Mouse (Mus musculus): Measurements from ENCODE around the gene Ebf3.

Gene Ebf3

GRCm38 (mm10) chr7:137272252-137272651, 42.0 kb downstream of the Ebf3 start:
- DNase-seq = no peak

DNA sequence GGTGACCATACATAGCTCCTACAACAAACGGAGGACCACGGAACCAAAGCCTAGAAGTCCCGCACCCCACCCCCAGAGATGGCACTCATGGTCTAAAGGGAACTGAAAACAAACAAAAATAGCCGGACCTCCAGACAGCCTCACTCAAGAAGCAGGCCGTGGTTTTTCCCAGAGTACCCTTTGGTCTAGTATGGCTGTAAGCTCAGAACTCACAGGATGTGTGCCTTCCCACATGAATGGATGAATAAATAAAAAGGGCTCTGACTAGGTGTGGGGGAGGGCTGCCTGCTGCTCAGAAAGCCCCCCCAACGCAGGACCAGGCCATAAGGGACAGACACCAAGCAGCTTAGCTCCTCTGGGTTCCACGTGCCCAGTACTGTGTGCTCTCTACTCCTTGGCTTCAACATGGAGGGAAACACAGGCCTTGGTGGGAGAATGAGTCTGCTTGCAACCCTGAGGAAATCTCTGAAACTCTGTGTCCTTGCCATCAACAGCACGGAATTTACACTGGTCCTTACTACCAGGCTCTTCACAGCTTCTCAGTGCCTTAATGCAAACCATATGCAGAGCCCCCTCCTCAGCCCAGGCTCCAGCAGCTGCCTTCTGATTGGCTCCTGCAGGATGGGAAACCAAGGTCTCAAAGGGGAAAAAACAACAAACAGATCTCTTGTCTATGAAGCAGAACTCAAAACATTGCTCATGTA, 45.6 kb downstream of the Ebf3 start:
- DNase-seq = no peak

GRCm38 (mm10) chr7:137267441-137267840, 46.8 kb downstream of the Ebf3 start:
- no peak for DNase-seq

DNA sequence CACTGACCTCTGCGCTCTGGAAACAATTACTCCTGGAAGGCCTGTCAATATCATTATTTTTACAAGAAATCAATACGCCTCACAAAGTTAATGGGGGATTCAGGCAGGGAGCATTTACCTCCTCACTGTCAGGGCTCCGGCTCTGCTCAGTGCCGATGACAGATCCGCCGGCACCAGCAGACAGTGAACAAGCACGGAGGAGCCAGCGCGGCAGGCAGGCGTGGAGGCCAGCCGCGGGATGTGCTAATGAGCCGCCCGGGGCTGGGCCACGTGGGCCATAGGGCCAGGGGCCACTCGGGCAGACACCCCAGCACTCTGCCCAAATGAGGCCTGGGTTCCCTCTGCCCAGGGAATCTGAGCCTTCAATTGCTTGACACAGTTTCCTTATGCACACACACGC, 47.7 kb downstream of the Ebf3 start:
- no peak for DNase-seq

DNA sequence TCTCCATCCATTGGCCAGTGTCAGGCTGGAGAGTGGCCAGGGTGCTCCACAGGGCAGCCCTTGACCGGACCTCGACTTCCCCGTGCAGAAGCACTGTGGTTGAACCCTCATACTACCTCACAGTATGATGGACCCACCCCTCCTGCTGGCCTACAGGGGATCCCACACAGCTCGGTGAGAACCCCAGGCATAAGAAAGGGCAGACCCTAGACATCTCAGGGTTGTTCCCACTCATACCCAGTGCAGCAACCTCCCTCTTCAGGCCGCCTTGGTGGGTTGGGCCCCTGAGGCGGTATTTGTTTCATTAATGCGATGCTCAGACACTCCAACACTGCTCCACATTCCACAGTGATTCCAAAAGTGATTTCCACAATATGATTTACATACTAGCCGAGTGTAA, 51.9 kb downstream of the Ebf3 start:
- DNase-seq = no peak

- no peak for DNase-seq
Observed at GRCm38 (mm10) chr7:137246213-137246872, 67.9 kb downstream of the Ebf3 start.

- DNase-seq = no peak
Observed at GRCm38 (mm10) chr7:137244839-137245238, 69.4 kb downstream of the Ebf3 start.

- no peak for DNase-seq
Observed at GRCm38 (mm10) chr7:137240481-137240880, 73.8 kb downstream of the Ebf3 start.

DNA sequence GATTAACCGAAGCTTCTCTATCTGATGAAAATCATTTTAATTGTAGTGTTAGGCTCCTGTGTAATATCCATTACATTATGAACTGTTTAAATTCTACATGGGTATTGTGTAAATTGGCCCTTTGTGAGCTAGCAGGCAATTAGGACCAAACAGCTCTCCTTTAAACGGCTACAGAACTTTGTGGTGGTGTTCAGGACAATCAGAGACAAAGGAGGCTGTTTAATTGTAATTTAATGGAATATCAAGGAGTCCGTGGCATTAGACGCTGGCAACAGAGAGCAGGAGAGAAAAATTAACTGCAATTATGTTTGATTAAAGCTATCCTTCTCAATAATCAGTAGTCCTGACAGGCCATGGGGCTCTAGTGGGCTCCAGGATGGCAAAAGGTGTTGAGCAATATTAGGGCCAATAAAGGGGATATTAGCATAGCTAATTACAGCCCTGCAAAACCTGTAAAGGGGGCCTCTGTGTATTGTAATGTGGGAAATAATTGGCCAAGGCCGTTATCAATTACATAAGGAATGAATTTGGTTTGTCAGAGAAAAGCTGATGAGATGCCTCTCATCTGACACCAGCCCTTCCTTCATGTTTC, 74.6 kb downstream of the Ebf3 start:
- DNase-seq = no peak

DNA sequence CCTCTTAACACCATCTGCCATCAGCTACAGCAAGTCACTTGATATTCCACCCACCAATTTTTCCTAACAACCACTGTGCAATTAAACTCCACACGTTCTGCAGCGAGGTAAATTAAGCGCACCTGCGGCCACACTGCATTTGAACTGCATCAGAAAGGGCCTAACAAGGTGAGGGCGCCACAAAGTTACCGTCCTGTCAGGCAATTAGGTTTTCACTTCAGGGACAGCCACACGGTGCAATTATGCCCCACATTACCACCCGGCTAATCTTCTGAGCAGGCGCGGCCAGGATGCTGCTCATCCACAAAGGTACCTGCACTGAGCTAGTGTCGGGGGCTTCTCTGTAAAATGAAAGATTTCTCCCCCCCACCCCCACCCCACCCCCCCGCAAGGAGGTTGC, 76.8 kb downstream of the Ebf3 start:
- DNase-seq = no peak

DNA sequence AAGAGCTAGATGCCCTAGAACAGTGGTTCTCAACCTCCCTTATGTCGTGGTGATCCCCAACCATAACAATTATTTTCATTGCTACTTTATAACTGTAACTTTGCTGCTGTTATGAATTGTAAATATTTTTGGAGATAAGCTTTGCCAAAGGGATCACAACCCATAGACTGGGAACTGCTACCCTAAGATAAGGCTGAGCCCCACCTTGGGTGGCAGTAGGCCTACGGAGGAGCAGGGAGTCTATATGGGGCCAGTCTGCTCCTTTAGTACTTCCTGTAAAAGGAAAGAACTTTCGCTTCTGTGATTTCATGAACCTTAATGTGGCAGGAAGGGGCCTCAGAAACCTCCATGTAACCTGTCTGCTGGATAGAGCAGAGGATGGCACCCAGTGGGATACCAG, 90.4 kb downstream of the Ebf3 start:
- no peak for DNase-seq

DNA sequence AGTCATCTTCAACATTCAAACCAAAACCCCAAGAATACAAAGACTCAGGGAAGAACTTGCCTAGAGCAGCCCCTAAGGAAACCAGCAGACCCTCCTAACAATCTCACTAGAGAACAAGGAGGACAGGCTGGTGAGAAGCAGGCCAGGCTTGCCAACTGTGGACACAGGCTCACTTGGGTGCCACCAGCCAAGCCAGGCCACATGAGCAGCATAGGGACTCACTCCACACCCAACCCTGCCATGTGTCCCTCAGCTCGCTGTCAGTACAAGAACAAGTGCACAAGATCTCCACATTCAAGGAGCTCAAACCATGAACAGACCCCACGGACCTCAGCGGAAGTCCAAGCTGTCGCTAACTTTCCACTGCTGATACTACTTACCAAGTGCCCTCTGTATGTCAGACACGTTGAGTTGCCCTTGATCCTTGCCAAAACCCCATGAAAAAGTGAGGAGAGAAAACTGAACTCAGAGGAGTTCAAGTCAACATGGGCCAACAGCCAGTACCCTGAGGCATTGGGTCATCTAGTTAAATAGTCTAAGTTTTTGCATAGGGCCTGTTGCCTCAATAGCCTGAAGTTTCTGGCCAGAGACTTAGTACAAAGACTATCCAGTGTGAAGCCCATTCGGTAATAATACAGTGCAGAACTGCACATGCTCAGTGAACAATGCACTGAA, 91.3 kb downstream of the Ebf3 start:
- DNase-seq = no peak

DNA sequence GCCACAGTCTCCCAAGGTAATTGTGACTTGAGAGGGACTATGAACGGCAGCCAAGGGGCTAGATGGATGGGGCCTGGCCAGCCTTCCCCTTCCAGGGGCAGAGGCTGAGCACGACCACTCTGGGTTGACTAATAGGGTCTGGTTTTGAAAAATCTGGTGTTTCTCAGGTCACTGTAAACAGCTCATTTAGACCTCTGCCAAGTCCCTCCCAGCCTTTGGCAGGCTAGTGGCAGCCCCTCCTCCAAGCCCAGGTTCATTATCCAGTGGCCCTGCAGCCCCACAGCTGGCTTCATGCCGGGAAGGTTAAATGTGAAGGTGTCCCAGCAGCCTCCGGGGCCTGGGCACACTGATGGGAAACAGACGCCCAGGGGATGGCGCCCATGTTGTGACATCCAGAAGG, 92.6 kb downstream of the Ebf3 start:
- DNase-seq = no peak

- DNase-seq = no peak
Observed at GRCm38 (mm10) chr7:137220436-137220835, 93.8 kb downstream of the Ebf3 start.

DNA sequence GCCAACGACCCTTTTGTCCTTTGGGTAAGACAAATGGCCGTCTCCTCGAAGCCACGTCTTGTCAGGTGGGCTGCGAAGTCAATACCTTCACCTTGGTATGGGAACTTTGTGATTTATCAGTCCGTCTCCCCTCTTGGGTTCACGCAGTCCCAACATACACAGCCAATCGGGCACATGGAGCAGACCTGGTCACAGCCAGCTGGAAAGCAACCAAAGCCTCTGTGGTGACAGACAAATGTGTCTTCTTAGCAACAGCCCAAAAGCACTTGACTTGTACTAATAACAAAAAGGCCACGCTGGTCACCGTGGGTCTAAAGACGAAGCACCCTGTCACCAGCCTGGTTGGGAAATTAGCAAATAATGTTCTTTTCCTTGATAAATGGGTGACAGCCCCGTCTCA, 95.5 kb downstream of the Ebf3 start:
- no peak for DNase-seq

DNA sequence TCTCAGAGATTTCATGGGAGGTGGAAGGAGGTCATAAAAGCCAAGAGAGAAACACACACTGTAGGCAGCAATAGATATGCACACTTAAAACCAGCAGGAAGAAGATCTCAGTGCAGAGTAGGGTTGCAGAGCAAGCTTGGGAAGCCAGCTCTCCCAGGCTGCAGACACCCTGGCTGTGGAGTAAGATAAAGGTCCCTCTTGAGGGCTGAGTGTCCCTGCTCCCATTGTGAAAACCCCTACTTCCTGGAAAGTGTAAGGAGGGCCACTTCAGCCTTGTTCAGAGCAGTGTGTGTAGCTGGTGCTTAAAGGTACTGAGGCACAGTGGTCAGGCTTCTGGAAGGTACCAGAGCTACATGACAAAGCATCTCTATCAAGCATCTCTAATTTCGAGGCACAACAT, 100.8 kb downstream of the Ebf3 start:
- no peak for DNase-seq

GRCm38 (mm10) chr7:137211332-137211731, 102.9 kb downstream of the Ebf3 start:
- DNase-seq = no peak

DNA sequence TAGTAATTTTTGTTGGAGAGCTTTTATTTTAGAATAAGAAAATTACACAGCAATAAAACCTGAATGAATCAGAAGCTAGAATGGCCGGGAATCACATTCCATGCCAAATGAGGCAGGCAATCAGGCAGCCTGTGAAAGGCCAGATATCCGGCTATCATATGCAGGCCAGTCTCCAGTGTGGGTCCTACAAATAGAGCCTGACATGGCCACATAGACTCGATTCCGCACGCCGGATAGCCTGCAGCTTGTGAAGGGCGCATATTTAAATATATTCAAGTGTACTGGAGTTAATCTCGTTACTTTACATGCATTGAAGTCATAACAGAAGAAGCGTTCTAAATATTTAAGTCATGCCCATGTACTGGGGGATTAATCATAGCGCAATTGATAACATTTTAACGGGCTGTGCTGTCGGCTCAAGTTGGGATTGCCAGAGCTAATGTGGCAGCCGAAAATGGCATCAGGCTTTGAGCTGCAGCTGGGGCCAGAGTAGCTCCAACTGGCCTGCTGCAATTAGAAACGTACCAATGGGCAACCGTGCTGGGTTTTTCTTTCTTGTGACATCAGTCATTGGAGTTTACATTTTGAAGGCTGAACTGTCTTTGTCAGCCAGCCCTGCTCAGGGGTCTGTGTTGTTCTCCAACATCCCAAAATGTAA, 104.4 kb downstream of the Ebf3 start:
- no peak for DNase-seq

GRCm38 (mm10) chr7:137208556-137208955, 105.7 kb downstream of the Ebf3 start:
- DNase-seq = no peak

- no peak for DNase-seq
Observed at GRCm38 (mm10) chr7:137206770-137207285, 107.4 kb downstream of the Ebf3 start.

DNA sequence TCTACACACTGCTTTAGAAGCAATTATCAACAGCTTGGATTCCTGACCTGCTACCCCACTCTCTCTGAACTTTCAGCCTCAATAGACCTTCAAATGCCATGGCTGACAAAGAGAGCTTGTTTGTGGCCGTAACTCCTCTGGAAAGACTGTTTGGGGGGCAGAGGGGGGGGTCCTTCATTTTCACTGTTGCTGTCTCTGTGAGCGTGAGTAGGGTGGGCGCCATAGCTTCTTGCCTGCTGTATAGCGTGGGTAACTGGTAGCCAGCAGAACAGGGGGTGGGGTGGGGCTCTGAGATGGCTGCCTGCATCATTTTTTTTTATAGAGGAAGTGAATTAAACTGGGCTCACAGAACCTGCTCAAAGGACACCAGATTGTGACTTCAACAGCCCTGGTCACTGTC, 114.7 kb downstream of the Ebf3 start:
- DNase-seq = no peak

DNA sequence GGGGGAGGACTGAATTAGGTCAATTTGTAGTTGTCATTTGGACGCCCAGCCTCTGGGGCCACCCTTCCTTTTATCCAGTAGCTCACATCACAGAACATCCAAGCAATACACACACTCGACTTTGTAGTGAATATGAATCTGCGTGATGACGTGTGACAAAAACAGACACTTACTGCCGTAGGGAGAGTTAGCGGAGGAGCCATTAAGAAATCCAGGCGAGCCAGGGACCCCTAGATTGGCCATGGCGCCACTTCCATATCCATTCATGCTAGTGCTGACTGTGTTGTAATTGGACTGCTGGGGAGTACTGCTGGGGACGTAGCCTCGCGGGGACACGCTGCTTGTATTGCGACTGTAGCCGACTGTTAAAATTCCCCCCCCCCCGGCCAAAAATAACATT, 115.3 kb downstream of the Ebf3 start:
- DNase-seq = no peak
